Mouse (Mus musculus): ENCODE results near the gene Cd164l2. TPM values are rescaled to one million over a fixed set of nuclear protein-coding genes. Genes with fewer than 3 reads are reported as not detected.
A peak's percentile ranks its signal among the peaks of the same experiment; 100 is the strongest.

Cd164l2 gene
- polyA plus RNA-seq, 1 experiment from 2014 or later: 2.0 TPM

DNA sequence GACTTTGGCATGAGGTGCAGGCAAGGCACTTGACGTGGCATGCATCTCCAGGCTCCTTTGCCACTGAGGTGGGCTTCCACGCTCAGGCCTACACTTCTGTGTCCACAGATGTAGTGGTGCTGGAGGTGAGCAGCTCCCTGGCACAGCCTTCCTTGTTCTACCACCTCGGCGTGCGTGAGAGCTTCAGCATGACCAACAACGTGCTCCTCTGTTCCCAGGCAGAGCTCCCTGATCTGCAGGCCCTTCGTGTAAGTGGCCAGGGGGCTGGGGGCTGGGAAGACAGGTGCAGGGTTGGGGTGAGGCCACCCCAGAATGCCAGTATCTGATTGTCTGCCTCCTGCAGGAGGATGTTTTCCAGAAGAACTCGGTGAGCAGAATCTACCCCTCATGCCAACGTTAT is 30.8 kb downstream of the Cd164l2 start:
- Histone ChIP-seq H3K27ac (ENCODE audit: low read depth, low read length) (no peak overlapping the region), H3K4me3 (ENCODE audit: low read depth, low read length) (no peak overlapping the region), H3K9ac (replicated peaks; ENCODE audit: low read depth, low read length) (no peak overlapping the region), H3K4me1 (ENCODE audit: control insufficient read depth, insufficient read depth, low read length) (no peaks in the 10 kb centered on the region), H3K27me3 (ENCODE audit: control insufficient read depth, insufficient read depth, low read length) (peaks cover 27% of the 10 kb centered on the region), H3K36me3 (ENCODE audit: control insufficient read depth, insufficient read depth, low read length) (no peaks in the 10 kb centered on the region), H3K4me2 (ENCODE audit: low read depth, low read length) (no peak overlapping the region), H3K9me3 (ENCODE audit: control insufficient read depth, low read length) (no peaks in the 10 kb centered on the region)
- ATAC-seq (ENCODE audit: low read depth): no peak
- 54% methylated on average over 9 of the region's 9 CpGs for WGBS

DNA sequence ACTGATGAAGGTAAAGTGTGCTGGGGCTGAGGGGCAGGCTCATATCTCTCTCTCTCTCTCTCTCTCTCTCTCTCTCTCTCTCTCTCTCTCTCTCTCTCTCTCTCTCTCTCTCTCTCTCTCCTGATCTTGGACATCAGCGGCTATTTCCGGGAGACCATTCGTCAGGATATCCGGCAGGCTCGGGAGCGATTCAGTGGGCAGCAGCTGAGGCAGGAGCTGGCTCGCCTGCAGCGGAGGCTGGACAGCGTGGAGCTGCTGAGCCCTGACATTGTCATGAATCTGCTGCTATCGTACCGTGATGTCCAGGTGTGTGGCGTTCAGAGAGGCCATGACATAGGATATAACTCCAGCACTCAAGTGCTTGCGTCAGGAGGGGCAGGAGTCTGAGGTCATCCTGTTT is 31.6 kb downstream of the Cd164l2 start:
- H3K4me1 ChIP-seq (ENCODE audit: control insufficient read depth, insufficient read depth, low read length): no peaks in the 10 kb centered on the region
- peaks cover 27% of the 10 kb centered on the region for H3K27me3 ChIP-seq (ENCODE audit: control insufficient read depth, insufficient read depth, low read length)
- no peaks in the 10 kb centered on the region for H3K9me3 ChIP-seq (ENCODE audit: control insufficient read depth, low read length)
- ATAC-seq (ENCODE audit: low read depth): no peak
- H3K27ac ChIP-seq (ENCODE audit: low read depth, low read length): no peak overlapping the region
- WGBS: 35% methylated on average over 13 of the region's 13 CpGs
- no peak overlapping the region for H3K9ac ChIP-seq (replicated peaks; ENCODE audit: low read depth, low read length)
- no peak overlapping the region for H3K4me2 ChIP-seq (ENCODE audit: low read depth, low read length)
- H3K36me3 ChIP-seq (ENCODE audit: control insufficient read depth, insufficient read depth, low read length): no peaks in the 10 kb centered on the region
- no peak overlapping the region for H3K4me3 ChIP-seq (ENCODE audit: low read depth, low read length)

DNA sequence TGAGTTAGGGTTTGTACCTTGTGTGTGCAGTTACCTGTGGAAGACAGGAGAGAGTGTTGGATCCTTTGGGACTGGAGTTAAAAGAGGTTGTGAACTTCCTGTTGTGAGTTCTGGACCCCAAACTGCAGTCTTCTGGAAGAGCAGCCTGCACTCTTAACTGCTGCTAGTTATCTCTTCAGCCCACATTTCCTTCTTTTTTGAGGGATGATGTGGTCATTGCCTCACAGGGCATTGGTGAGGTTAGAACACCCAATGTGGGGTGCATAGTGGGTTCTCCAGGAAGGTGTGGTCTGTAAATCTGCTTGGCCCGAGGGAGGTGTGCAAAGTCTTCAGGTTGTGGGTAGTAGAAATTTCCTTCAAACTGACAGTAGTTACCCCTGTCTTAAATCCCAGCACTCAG is 32.4 kb downstream of the Cd164l2 start:
- no peak overlapping the region for H3K9ac ChIP-seq (replicated peaks; ENCODE audit: low read depth, low read length)
- no peaks in the 10 kb centered on the region for H3K9me3 ChIP-seq (ENCODE audit: control insufficient read depth, low read length)
- H3K4me1 ChIP-seq (ENCODE audit: control insufficient read depth, insufficient read depth, low read length): no peaks in the 10 kb centered on the region
- H3K4me2 ChIP-seq (ENCODE audit: low read depth, low read length): no peak overlapping the region
- H3K4me3 ChIP-seq (ENCODE audit: low read depth, low read length): no peak overlapping the region
- WGBS: 94% methylated on average over 1 of the region's 1 CpGs
- H3K27me3 ChIP-seq (ENCODE audit: control insufficient read depth, insufficient read depth, low read length): peaks cover 27% of the 10 kb centered on the region
- no peak overlapping the region for H3K27ac ChIP-seq (ENCODE audit: low read depth, low read length)
- ATAC-seq (ENCODE audit: low read depth): no peak
- no peaks in the 10 kb centered on the region for H3K36me3 ChIP-seq (ENCODE audit: control insufficient read depth, insufficient read depth, low read length)

DNA sequence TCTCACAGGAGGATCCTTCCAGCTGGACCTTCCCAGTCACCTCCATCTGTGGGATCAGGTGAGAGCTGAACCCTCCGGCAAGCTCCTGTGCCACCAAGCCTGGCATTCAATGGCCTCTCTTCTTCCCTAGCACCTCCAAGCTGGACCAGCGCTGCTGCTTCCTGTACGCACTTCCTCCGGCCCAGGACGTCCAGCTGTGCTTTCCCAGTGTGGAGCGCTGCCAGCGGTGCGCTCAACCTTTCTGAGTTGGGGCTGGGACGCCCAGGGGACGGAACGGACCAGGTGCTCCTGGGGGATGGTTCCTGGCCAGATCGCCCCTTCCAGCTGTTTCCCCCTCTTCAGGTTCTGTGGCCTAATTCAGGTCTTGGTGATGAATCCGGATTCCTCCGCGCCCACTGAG is 35.1 kb downstream of the Cd164l2 start:
- 26% methylated on average over 15 of the region's 15 CpGs for WGBS

DNA sequence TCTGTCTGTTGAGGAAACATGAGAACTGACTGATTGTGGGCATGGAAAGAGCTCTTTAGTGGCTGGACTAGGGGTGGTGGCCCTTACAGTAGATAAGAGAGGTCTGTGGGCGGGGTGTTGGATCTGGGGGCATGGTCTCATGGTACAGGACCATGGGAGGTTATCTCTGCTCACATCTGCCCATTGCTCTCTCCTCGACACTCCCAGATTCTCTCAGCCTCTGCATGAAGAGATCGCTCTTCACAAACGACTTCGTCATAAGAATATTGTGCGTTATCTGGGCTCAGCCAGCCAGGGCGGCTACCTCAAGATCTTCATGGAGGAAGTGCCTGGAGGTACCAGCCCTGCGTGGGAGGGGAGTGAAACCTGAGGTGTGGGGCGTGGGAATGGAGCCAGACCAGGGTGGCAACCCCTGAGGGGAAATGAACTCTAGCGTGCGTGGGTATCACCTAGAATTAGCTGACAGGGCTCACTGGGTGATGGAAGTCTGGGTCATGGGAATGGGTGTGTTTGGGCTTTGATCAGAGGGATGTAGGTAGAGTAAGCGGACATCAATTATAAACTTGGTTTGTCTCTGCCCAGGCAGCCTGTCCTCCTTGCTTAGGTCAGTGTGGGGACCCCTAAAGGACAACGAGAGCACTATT is 36.0 kb downstream of the Cd164l2 start:
- no peak for ATAC-seq (ENCODE audit: low read depth)
- Histone ChIP-seq H3K9me3 (ENCODE audit: control insufficient read depth, low read length) (no peaks in the 10 kb centered on the region), H3K4me1 (ENCODE audit: control insufficient read depth, insufficient read depth, low read length) (peaks cover 5% of the 10 kb centered on the region; the same call in 1 of the 2 replicates), H3K27ac (ENCODE audit: low read depth, low read length) (no peak overlapping the region), H3K9ac (replicated peaks; ENCODE audit: low read depth, low read length) (no peak overlapping the region), H3K36me3 (ENCODE audit: control insufficient read depth, insufficient read depth, low read length) (no peaks in the 10 kb centered on the region), H3K27me3 (ENCODE audit: control insufficient read depth, insufficient read depth, low read length) (peaks cover 28% of the 10 kb centered on the region), H3K4me2 (ENCODE audit: low read depth, low read length) (no peak overlapping the region), H3K4me3 (ENCODE audit: low read depth, low read length) (no peak overlapping the region)
- WGBS: 82% methylated on average over 13 of the region's 13 CpGs

More for the DNA sequence above, 35.1 kb downstream of the Cd164l2 start:
- no peaks in the 10 kb centered on the region for H3K9me3 ChIP-seq (ENCODE audit: control insufficient read depth, low read length)
- no peak for ATAC-seq (ENCODE audit: low read depth)
- H3K4me1 ChIP-seq (ENCODE audit: control insufficient read depth, insufficient read depth, low read length): peaks cover 5% of the 10 kb centered on the region; the same call in 1 of the 2 replicates
- no peak overlapping the region for H3K4me3 ChIP-seq (ENCODE audit: low read depth, low read length)
- peaks cover 34% of the 10 kb centered on the region for H3K27me3 ChIP-seq (ENCODE audit: control insufficient read depth, insufficient read depth, low read length)
- no peak overlapping the region for H3K9ac ChIP-seq (replicated peaks; ENCODE audit: low read depth, low read length)
- H3K36me3 ChIP-seq (ENCODE audit: control insufficient read depth, insufficient read depth, low read length): no peaks in the 10 kb centered on the region
- H3K4me2 ChIP-seq (ENCODE audit: low read depth, low read length): no peak overlapping the region
- no peak overlapping the region for H3K27ac ChIP-seq (ENCODE audit: low read depth, low read length)

DNA sequence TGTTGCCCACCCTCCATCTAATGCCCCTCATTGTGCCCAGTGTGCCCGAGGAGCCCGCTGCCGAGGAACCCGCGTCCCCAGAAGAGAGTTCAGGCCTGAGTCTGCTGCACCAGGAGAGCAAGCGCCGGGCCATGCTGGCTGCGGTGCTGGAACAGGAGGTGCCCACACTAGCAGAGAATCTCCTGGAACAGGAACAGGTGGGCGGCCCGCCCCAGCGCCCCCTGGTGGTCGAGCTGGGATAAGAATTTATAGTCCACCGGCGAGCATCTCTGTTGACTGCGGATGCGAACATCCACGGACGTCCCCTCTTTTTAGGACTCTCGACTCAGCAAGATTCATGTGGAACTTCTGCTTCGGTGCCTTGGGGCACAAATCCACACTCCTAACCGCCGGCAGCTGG is 38.7 kb downstream of the Cd164l2 start:
- Histone ChIP-seq H3K36me3 (ENCODE audit: control insufficient read depth, insufficient read depth, low read length) (no peaks in the 10 kb centered on the region), H3K9me3 (ENCODE audit: control insufficient read depth, low read length) (no peaks in the 10 kb centered on the region), H3K9ac (replicated peaks; ENCODE audit: low read depth, low read length) (0 out of 2 replicates have a peak overlapping the region, but pooled peaks have one; percentile 21), H3K4me2 (ENCODE audit: low read depth, low read length) (peak overlapping the region; percentile 50), H3K4me3 (ENCODE audit: low read depth, low read length) (peak overlapping the region; percentile 18), H3K4me1 (ENCODE audit: control insufficient read depth, insufficient read depth, low read length) (peaks cover 5% of the 10 kb centered on the region; the same call in 1 of the 2 replicates), H3K27ac (ENCODE audit: low read depth, low read length) (no peak overlapping the region), H3K27me3 (ENCODE audit: control insufficient read depth, insufficient read depth, low read length) (peaks cover 26% of the 10 kb centered on the region)
- 4% methylated on average over 22 of the region's 22 CpGs for WGBS
- no peak for ATAC-seq (ENCODE audit: low read depth)

DNA sequence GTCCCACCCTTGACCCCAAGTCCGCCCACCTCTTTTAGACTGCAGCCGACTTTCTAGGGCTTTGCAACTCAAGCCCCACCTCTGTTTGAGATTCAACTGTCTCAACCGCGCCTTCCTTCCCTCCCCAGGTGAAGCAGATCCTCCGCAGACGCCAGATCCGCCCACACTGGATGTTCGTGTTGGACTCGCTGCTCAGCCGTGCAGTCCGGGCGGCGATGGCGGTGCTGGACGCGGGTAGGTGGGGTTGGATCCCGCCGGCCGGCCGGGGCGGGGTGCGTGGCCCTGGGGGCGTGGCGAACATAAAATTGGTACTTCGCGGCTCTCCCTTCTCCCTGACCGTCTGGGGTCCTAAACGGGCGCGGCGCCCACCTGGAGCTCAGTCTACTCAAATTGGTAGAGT is 39.3 kb downstream of the Cd164l2 start:
- peaks cover 26% of the 10 kb centered on the region for H3K27me3 ChIP-seq (ENCODE audit: control insufficient read depth, insufficient read depth, low read length)

DNA sequence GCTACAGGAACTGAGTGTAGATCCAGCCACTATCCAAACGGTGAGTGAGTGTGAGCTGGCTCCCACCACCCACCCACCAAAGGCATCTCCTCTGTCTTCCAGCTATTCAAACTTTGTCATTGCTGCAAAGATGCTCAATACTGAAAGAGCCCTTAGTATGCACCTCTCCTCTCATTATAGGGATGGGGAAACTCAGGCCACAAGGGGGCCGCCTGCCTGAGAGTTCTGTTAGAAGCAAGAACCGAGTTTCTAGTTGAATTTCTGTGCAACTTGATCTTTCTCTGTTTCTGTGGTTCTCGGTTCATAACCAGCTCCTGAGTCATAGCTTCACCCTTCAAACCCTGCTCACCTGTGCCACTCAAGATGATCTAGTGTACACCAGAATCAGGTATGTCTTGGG is 40.2 kb downstream of the Cd164l2 start:
- Histone ChIP-seq H3K27me3 (ENCODE audit: control insufficient read depth, insufficient read depth, low read length) (peaks cover 26% of the 10 kb centered on the region), H3K4me3 (ENCODE audit: low read depth, low read length) (no peak overlapping the region), H3K9ac (replicated peaks; ENCODE audit: low read depth, low read length) (no peak overlapping the region), H3K27ac (ENCODE audit: low read depth, low read length) (no peak overlapping the region), H3K4me2 (ENCODE audit: low read depth, low read length) (no peak overlapping the region), H3K36me3 (ENCODE audit: control insufficient read depth, insufficient read depth, low read length) (no peaks in the 10 kb centered on the region), H3K4me1 (ENCODE audit: control insufficient read depth, insufficient read depth, low read length) (peaks cover 5% of the 10 kb centered on the region; the same call in 1 of the 2 replicates), H3K9me3 (ENCODE audit: control insufficient read depth, low read length) (no peaks in the 10 kb centered on the region)
- 45% methylated on average over 4 of the region's 4 CpGs for WGBS
- no peak for ATAC-seq (ENCODE audit: low read depth)

More for the DNA sequence above, 39.3 kb downstream of the Cd164l2 start:
- Histone ChIP-seq H3K9ac (replicated peaks; ENCODE audit: low read depth, low read length) (0 out of 2 replicates have a peak overlapping the region, but pooled peaks have one; percentile 21), H3K9me3 (ENCODE audit: control insufficient read depth, low read length) (no peaks in the 10 kb centered on the region), H3K4me2 (ENCODE audit: low read depth, low read length) (peak overlapping the region; percentile 50), H3K27ac (ENCODE audit: low read depth, low read length) (no peak overlapping the region), H3K36me3 (ENCODE audit: control insufficient read depth, insufficient read depth, low read length) (no peaks in the 10 kb centered on the region), H3K4me3 (ENCODE audit: low read depth, low read length) (peak overlapping the region; percentile 18), H3K4me1 (ENCODE audit: control insufficient read depth, insufficient read depth, low read length) (peaks cover 5% of the 10 kb centered on the region; the same call in 1 of the 2 replicates)
- WGBS: under 1% methylated on average over 31 of the region's 31 CpGs
- no peak for ATAC-seq (ENCODE audit: low read depth)

DNA sequence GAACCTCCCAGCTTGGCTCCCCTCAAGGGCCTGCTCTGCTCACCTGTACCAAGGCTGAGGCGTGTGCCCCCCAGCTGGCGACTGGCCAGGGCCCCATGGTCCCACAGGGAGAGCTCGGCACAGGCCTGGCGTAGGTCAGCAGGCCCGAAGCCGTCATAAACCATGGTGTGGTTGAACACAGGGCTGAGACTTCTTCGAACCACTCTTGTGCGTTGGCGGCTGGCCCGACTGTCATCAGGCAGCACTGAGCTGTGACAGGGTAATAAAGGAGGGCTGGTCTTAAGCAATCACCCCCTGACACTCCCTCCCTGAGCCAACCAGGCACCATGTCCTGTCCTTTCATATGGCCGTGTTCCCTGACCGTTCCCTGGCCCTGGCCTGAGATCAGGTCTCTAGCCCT is 41.5 kb downstream of the Cd164l2 start:
- no peak overlapping the region for H3K4me2 ChIP-seq (ENCODE audit: low read depth, low read length)
- H3K27me3 ChIP-seq (ENCODE audit: control insufficient read depth, insufficient read depth, low read length): peaks cover 26% of the 10 kb centered on the region
- WGBS: 37% methylated on average over 12 of the region's 12 CpGs
- no peak overlapping the region for H3K27ac ChIP-seq (ENCODE audit: low read depth, low read length)
- peaks cover 5% of the 10 kb centered on the region; the same call in 1 of the 2 replicates for H3K4me1 ChIP-seq (ENCODE audit: control insufficient read depth, insufficient read depth, low read length)
- H3K36me3 ChIP-seq (ENCODE audit: control insufficient read depth, insufficient read depth, low read length): no peaks in the 10 kb centered on the region
- no peaks in the 10 kb centered on the region for H3K9me3 ChIP-seq (ENCODE audit: control insufficient read depth, low read length)
- ATAC-seq (ENCODE audit: low read depth): no peak
- no peak overlapping the region for H3K9ac ChIP-seq (replicated peaks; ENCODE audit: low read depth, low read length)
- H3K4me3 ChIP-seq (ENCODE audit: low read depth, low read length): no peak overlapping the region

Measured in neural tube, embryonic 14.5 days (tissue).